Comparison of ENCODE assay signal across 22 mouse cellular contexts in genomic region chr14:30299946-30300345, GRCm38 (mm10).
DNase-seq lines count a peak whose midpoint lies in the region; ATAC-seq lines count a peak whose summit lies in the region.
"Had no signal": no experiment of that assay in that cellular context is flagged by ENCODE, and none has a peak within 500 bp of the region (broad histone marks: within the 10 kb centered on the region; RNA-seq: fewer than 3 reads in every experiment).

No protein-coding gene starts in this region.

- DNase-seq in forebrain, embryonic 10.5 days (ENCODE audit: extremely low spot score, low spot score) = peak; percentile 10
- no peak for DNase-seq in forebrain, embryonic 14.5 days (ENCODE audit: low spot score)
- DNase-seq in heart, adult 11 months = peak; percentile 58
- DNase-seq in retina, embryonic 14.5 days (ENCODE audit: low spot score) = peak; percentile 39
- no peak for DNase-seq in right cerebral cortex, postnatal 36 days (ENCODE audit: low spot score in 2 of 2)
- DNase-seq: adrenal gland, adult 8-10 months; adrenal gland, postnatal 25 days; cerebellum, adult 18-20 months; cerebellum, adult 9-10 months; cerebellum, postnatal 14 days; gastrocnemius, postnatal 10 days; gastrocnemius, postnatal 36 days; heart, postnatal 14 days; heart, postnatal 4 days; kidney, adult 11 months had no signal

- no peak overlapping the region for H3K4me3 ChIP-seq in forebrain, embryonic 10.5 days
- no peak overlapping the region for H3K4me3 ChIP-seq in forebrain, embryonic 14.5 days (ENCODE audit: low read depth, low read length)
- H3K4me3 ChIP-seq in heart, embryonic 11.5 days (ENCODE audit: low read depth, low read length) = no peak overlapping the region
- H3K4me3 ChIP-seq: forebrain, embryonic 15.5 days; heart, embryonic 13.5 days had no signal

- no peaks in the 10 kb centered on the region for H3K9me3 ChIP-seq in forebrain, embryonic 10.5 days
- no peaks in the 10 kb centered on the region for H3K9me3 ChIP-seq in forebrain, embryonic 14.5 days (replicated peaks; ENCODE audit: control insufficient read depth, low read length)
- H3K9me3 ChIP-seq in heart, embryonic 11.5 days (replicated peaks; ENCODE audit: control insufficient read depth, low read length) = no peaks in the 10 kb centered on the region
- H3K9me3 ChIP-seq: forebrain, embryonic 15.5 days; heart, embryonic 13.5 days had no signal

- H3K27me3 ChIP-seq in forebrain, embryonic 10.5 days (ENCODE audit: poor library complexity, severe bottlenecking) = no peaks in the 10 kb centered on the region
- H3K27me3 ChIP-seq in forebrain, embryonic 14.5 days (replicated peaks; ENCODE audit: control insufficient read depth, insufficient read depth, low read length) = no peaks in the 10 kb centered on the region
- no peaks in the 10 kb centered on the region for H3K27me3 ChIP-seq in heart, embryonic 11.5 days (ENCODE audit: control insufficient read depth, insufficient read depth, low read length)
- H3K27me3 ChIP-seq: forebrain, embryonic 15.5 days; heart, embryonic 13.5 days had no signal

- no peaks in the 10 kb centered on the region for H3K36me3 ChIP-seq in forebrain, embryonic 10.5 days (replicated peaks)
- H3K36me3 ChIP-seq in forebrain, embryonic 14.5 days (ENCODE audit: control insufficient read depth, insufficient read depth, low read length) = no peaks in the 10 kb centered on the region
- no peaks in the 10 kb centered on the region for H3K36me3 ChIP-seq in heart, embryonic 11.5 days (ENCODE audit: control insufficient read depth, insufficient read depth, low read length)
- H3K36me3 ChIP-seq: forebrain, embryonic 15.5 days; heart, embryonic 13.5 days had no signal

- no peak overlapping the region for H3K4me2 ChIP-seq in forebrain, embryonic 14.5 days (ENCODE audit: low read length)
- H3K4me2 ChIP-seq in heart, embryonic 11.5 days = no peak overlapping the region
- H3K4me2 ChIP-seq: forebrain, embryonic 15.5 days; heart, embryonic 13.5 days; hindbrain, embryonic 14.5 days had no signal

- 0 out of 2 replicates have a peak, but pooled peaks cover 4% of the 10 kb centered on the region for H3K4me1 ChIP-seq in forebrain, embryonic 10.5 days
- no peaks in the 10 kb centered on the region for H3K4me1 ChIP-seq in forebrain, embryonic 14.5 days (ENCODE audit: control insufficient read depth, insufficient read depth, low read length)
- H3K4me1 ChIP-seq in heart, embryonic 11.5 days (ENCODE audit: control insufficient read depth, insufficient read depth, low read length) = no peaks in the 10 kb centered on the region
- H3K4me1 ChIP-seq: heart, embryonic 13.5 days had no signal

- WGBS in forebrain, embryonic 10.5 days = 79% methylated on average over 7 of the region's 7 CpGs
- 44% methylated on average over 7 of the region's 7 CpGs for WGBS in forebrain, embryonic 14.5 days
- WGBS in heart, embryonic 11.5 days (ENCODE audit: insufficient replicate concordance) = 80% methylated on average over 7 of the region's 7 CpGs

- no peak for ATAC-seq in forebrain, embryonic 14.5 days
- no peak for ATAC-seq in heart, embryonic 11.5 days (replicated peaks; ENCODE audit: insufficient number of reproducible peaks, low FRiP score, low TSS enrichment)
- ATAC-seq: activated CD4-positive, CD25-positive, alpha-beta regulatory T cell, adult 4 months; forebrain, embryonic 15.5 days; hindbrain, postnatal 0 days; inflammation-experienced regulatory T-cells, adult 6 months had no signal

- H3K27ac ChIP-seq in forebrain, embryonic 10.5 days = no peak overlapping the region
- no peak overlapping the region for H3K27ac ChIP-seq in forebrain, embryonic 14.5 days (ENCODE audit: low read depth, low read length)
- no peak overlapping the region for H3K27ac ChIP-seq in heart, embryonic 11.5 days (ENCODE audit: low read depth, low read length)
- H3K27ac ChIP-seq: forebrain, embryonic 15.5 days; heart, embryonic 13.5 days; hindbrain, embryonic 14.5 days; hindbrain, postnatal 0 days had no signal

- no peak overlapping the region for H3K9ac ChIP-seq in forebrain, embryonic 14.5 days (ENCODE audit: low read length)
- H3K9ac ChIP-seq in heart, embryonic 11.5 days (ENCODE audit: low read depth, low read length) = no peak overlapping the region
- H3K9ac ChIP-seq: forebrain, embryonic 15.5 days; heart, embryonic 13.5 days; hindbrain, embryonic 14.5 days had no signal

Comparison
In these comparisons a context has a peak if more than half of its experiments do, and no peak if none do; other contexts are left out.
1. DNase-seq: peak in forebrain, embryonic 10.5 days (single experiment), heart, adult 11 months (single experiment) and retina, embryonic 14.5 days (single experiment); none in forebrain, embryonic 14.5 days (single experiment) and right cerebral cortex, postnatal 36 days (0 of 2).